Mouse (Mus musculus): Measurements from ENCODE around the gene Pbx1. TPM values are rescaled to one million over a fixed set of nuclear protein-coding genes. Genes with fewer than 3 reads are reported as not detected.

Pbx1 gene
- polyA plus RNA-seq, 1 experiment from 2014 or later, result 114 TPM

GRCm38 (mm10) chr1:168164945-168165344 lies 267.1 kb downstream of the Pbx1 start:
- Histone ChIP-seq H3K36me3 (ENCODE audit: control insufficient read depth, insufficient read depth, low read length) (0 out of 2 replicates have a peak, but pooled peaks cover 3% of the 10 kb centered on the region), H3K27me3 (ENCODE audit: control insufficient read depth, insufficient read depth, low read length) (no peaks in the 10 kb centered on the region), H3K27ac (replicated peaks; ENCODE audit: low read depth, low read length) (peak overlapping the region; percentile 76), H3K9ac (replicated peaks; ENCODE audit: low read length) (no peak overlapping the region), H3K4me1 (ENCODE audit: control insufficient read depth, insufficient read depth, low read length) (peaks cover 24% of the 10 kb centered on the region), H3K4me2 (ENCODE audit: low read length) (no peak overlapping the region), H3K4me3 (replicated peaks; ENCODE audit: low read depth, low read length) (no peak overlapping the region), H3K9me3 (ENCODE audit: control insufficient read depth, low read length) (no peaks in the 10 kb centered on the region)
- WGBS, result 72% methylated on average over 3 of the region's 3 CpGs
- DNase-seq (no peak), ATAC-seq (ENCODE audit: low FRiP score, low TSS enrichment) (no peak)

DNA sequence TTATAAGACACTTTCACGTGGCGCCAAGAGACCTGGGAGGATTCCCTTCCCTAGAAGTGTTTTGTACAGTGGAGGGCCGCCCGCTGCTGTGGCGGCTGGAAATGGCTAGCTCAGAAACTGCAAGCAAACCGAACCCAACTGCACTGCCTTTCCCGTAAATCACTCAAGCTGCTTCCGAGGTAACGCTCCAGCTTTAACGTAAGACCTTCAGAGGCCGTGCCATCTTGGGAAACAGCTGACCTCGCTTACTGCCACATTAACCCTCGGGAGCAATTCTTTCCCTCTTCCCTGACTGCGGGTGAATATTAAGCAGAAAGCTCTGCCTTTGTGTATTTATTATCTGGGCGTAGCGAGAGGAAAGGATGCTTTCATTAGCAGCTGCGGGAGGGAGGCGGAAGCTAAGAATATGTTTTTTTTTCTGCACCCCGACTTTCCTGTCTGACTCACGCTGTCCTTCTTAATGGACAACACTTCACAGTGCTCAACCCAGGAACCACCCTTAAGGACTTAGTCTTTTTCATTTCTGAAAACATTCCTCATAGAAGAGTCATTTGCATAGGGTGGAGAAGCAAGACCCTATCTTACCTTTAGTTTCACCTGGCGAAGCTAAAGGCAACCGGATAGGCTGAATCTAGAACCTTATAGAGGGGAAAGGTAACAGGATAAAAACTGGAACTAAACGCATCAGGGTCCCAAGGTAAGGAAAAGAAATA lies 268.4 kb downstream of the Pbx1 start:
- H3K27me3 ChIP-seq (ENCODE audit: control insufficient read depth, insufficient read depth, low read length), result no peaks in the 10 kb centered on the region
- H3K4me1 ChIP-seq (ENCODE audit: control insufficient read depth, insufficient read depth, low read length), result peaks cover 19% of the 10 kb centered on the region
- DNase-seq (peak; percentile 74), ATAC-seq (ENCODE audit: low FRiP score, low TSS enrichment) (no peak)
- H3K27ac ChIP-seq (replicated peaks; ENCODE audit: low read depth, low read length), result peak overlapping the region; percentile 76
- no peak overlapping the region for H3K4me3 ChIP-seq (replicated peaks; ENCODE audit: low read depth, low read length)
- peak overlapping the region; percentile 38 for H3K4me2 ChIP-seq (ENCODE audit: low read length)
- H3K36me3 ChIP-seq (ENCODE audit: control insufficient read depth, insufficient read depth, low read length), result 0 out of 2 replicates have a peak, but pooled peaks cover 3% of the 10 kb centered on the region
- 40% methylated on average over 23 of the region's 23 CpGs for WGBS
- no peak overlapping the region; the same call in 1 of the 2 replicates for H3K9ac ChIP-seq (replicated peaks; ENCODE audit: low read length)
- H3K9me3 ChIP-seq (ENCODE audit: control insufficient read depth, low read length), result no peaks in the 10 kb centered on the region

- DNase-seq (no peak), ATAC-seq (ENCODE audit: low FRiP score, low TSS enrichment) (no peak)
- H3K36me3 ChIP-seq (ENCODE audit: control insufficient read depth, insufficient read depth, low read length), result no peaks in the 10 kb centered on the region
- no peak overlapping the region for H3K27ac ChIP-seq (replicated peaks; ENCODE audit: low read depth, low read length)
- no peaks in the 10 kb centered on the region for H3K9me3 ChIP-seq (ENCODE audit: control insufficient read depth, low read length)
- no peaks in the 10 kb centered on the region for H3K27me3 ChIP-seq (ENCODE audit: control insufficient read depth, insufficient read depth, low read length)
- 76% methylated on average over 6 of the region's 6 CpGs for WGBS
- H3K4me2 ChIP-seq (ENCODE audit: low read length), result no peak overlapping the region
- H3K4me3 ChIP-seq (replicated peaks; ENCODE audit: low read depth, low read length), result no peak overlapping the region
- no peak overlapping the region for H3K9ac ChIP-seq (replicated peaks; ENCODE audit: low read length)
- H3K4me1 ChIP-seq (ENCODE audit: control insufficient read depth, insufficient read depth, low read length), result 0 out of 2 replicates have a peak, but pooled peaks cover 2% of the 10 kb centered on the region
Observed at GRCm38 (mm10) chr1:168139138-168139682, 292.9 kb downstream of the Pbx1 start.

DNA sequence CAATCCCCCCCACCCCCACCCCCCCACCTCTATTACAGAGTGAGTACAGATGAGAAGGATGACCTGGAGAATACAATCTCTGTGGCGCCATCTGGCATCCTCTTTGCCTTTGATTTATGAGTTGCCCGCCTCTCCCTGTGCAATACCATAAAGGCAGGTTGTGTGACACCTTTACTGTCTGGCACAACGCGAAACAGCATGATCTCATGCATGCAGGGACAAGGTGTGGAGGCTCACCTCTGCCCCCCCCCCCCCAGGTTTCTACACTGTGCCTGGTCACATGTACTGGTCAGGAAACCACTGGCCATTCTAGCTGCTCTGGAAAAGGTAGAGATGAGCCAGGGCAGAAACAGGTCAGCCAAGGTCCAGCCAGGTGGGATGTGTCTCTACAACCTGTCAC lies 293.4 kb downstream of the Pbx1 start:
- no peak overlapping the region for H3K9ac ChIP-seq (replicated peaks; ENCODE audit: low read length)
- H3K4me1 ChIP-seq (ENCODE audit: control insufficient read depth, insufficient read depth, low read length), result 0 out of 2 replicates have a peak, but pooled peaks cover 2% of the 10 kb centered on the region
- ATAC-seq (ENCODE audit: low FRiP score, low TSS enrichment) (no peak), DNase-seq (no peak)
- H3K36me3 ChIP-seq (ENCODE audit: control insufficient read depth, insufficient read depth, low read length), result no peaks in the 10 kb centered on the region
- H3K4me2 ChIP-seq (ENCODE audit: low read length), result no peak overlapping the region
- no peak overlapping the region for H3K27ac ChIP-seq (replicated peaks; ENCODE audit: low read depth, low read length)
- H3K27me3 ChIP-seq (ENCODE audit: control insufficient read depth, insufficient read depth, low read length), result no peaks in the 10 kb centered on the region
- no peak overlapping the region for H3K4me3 ChIP-seq (replicated peaks; ENCODE audit: low read depth, low read length)
- H3K9me3 ChIP-seq (ENCODE audit: control insufficient read depth, low read length), result no peaks in the 10 kb centered on the region
- 98% methylated on average over 4 of the region's 4 CpGs for WGBS

DNA sequence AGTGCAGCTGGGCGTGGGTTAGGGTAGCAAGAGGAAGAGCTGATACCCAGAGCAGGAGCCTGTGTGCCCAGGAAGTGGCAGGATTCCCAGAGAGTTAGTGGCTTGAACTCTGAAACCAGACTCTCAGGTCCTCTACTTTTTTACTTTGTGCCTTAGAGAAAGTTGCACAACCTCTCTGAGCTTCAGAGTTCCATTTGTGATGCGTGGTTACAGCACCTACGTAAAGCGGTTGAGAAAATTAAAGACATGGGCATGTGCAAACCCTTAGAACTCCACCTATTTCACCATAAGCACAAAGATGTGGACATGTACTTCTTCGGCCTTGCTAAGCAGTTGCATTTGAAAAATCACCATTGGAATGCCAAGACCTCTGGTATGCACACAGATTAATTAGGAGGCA lies 294.2 kb downstream of the Pbx1 start:
- Histone ChIP-seq H3K9me3 (ENCODE audit: control insufficient read depth, low read length) (no peaks in the 10 kb centered on the region), H3K4me1 (ENCODE audit: control insufficient read depth, insufficient read depth, low read length) (0 out of 2 replicates have a peak, but pooled peaks cover 2% of the 10 kb centered on the region), H3K36me3 (ENCODE audit: control insufficient read depth, insufficient read depth, low read length) (no peaks in the 10 kb centered on the region), H3K9ac (replicated peaks; ENCODE audit: low read length) (no peak overlapping the region), H3K27me3 (ENCODE audit: control insufficient read depth, insufficient read depth, low read length) (no peaks in the 10 kb centered on the region), H3K4me2 (ENCODE audit: low read length) (no peak overlapping the region), H3K4me3 (replicated peaks; ENCODE audit: low read depth, low read length) (no peak overlapping the region), H3K27ac (replicated peaks; ENCODE audit: low read depth, low read length) (no peak overlapping the region)
- DNase-seq, result no peak
- 93% methylated on average over 5 of the region's 5 CpGs for WGBS
- no peak for ATAC-seq (ENCODE audit: low FRiP score, low TSS enrichment)

DNA sequence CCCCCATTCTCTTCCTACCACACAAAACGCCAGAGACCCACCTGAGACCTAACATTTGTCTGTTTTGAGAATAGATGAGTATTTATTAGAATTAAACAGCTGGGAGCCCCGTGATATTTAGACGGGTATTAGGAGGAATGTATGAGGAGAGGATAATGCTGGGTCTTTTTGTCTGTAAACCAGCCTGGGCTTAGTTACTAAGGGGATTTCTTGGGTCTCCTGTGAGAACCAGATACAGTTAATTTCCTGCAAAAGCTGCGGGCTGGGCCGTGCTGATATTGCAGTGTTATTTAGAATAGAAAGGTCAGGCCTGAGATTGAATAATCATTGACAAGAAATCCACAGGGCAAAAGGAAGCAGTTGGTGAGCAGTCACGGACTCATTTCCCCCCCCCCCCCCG lies 296.5 kb downstream of the Pbx1 start:
- DNase-seq, result peak; percentile 59
- Histone ChIP-seq H3K27ac (replicated peaks; ENCODE audit: low read depth, low read length) (0 out of 2 replicates have a peak overlapping the region, but pooled peaks have one; percentile 50), H3K4me3 (replicated peaks; ENCODE audit: low read depth, low read length) (no peak overlapping the region), H3K9ac (replicated peaks; ENCODE audit: low read length) (no peak overlapping the region), H3K4me1 (ENCODE audit: control insufficient read depth, insufficient read depth, low read length) (0 out of 2 replicates have a peak, but pooled peaks cover 2% of the 10 kb centered on the region), H3K36me3 (ENCODE audit: control insufficient read depth, insufficient read depth, low read length) (no peaks in the 10 kb centered on the region), H3K9me3 (ENCODE audit: control insufficient read depth, low read length) (no peaks in the 10 kb centered on the region), H3K4me2 (ENCODE audit: low read length) (no peak overlapping the region), H3K27me3 (ENCODE audit: control insufficient read depth, insufficient read depth, low read length) (no peaks in the 10 kb centered on the region)
- no peak for ATAC-seq (ENCODE audit: low FRiP score, low TSS enrichment)
- 38% methylated on average over 7 of the region's 7 CpGs for WGBS

DNA sequence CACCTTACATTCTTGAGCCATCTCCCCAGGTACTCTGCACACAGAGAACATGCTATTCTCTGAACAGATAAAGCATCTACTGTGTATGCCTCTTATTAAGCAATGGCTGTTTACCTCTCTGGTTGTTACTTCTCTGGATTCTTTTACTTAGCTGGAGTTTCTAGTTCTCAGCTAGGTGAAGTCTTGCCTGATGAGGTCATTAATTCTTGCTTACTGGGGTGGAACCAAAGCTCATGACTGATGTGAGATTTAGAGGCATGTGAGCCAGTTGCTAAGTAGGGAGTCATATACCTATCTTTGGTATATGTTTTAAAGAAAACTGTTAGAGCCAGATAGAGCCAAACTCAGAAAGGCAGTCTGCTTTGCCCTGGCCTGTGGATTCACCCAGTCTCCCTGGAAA lies 298.4 kb downstream of the Pbx1 start:
- ATAC-seq (ENCODE audit: low FRiP score, low TSS enrichment) (no peak), DNase-seq (no peak)
- Histone ChIP-seq H3K4me2 (ENCODE audit: low read length) (no peak overlapping the region), H3K9ac (replicated peaks; ENCODE audit: low read length) (no peak overlapping the region), H3K4me3 (replicated peaks; ENCODE audit: low read depth, low read length) (no peak overlapping the region), H3K27ac (replicated peaks; ENCODE audit: low read depth, low read length) (no peak overlapping the region), H3K4me1 (ENCODE audit: control insufficient read depth, insufficient read depth, low read length) (no peaks in the 10 kb centered on the region), H3K36me3 (ENCODE audit: control insufficient read depth, insufficient read depth, low read length) (no peaks in the 10 kb centered on the region), H3K9me3 (ENCODE audit: control insufficient read depth, low read length) (no peaks in the 10 kb centered on the region), H3K27me3 (ENCODE audit: control insufficient read depth, insufficient read depth, low read length) (no peaks in the 10 kb centered on the region)

DNA sequence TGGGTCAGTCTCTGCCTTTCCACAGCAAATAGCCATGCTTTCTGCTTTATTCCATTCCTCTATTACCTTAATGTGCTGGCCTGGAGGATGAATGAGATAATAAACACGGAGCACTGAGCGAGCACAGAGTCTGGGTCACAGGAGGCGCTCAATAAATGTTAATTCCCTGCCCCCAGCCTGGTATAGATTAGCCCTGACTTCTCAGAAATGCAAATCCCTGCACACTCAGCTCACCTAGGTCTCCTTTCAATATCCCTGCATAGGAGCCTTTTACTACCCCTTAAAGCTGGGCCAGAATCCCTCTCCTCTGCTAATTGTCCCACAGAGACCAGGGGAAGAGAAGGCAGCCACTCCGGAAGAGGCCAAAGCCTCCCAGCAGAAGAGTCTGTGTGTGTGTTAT lies 304.1 kb downstream of the Pbx1 start:
- H3K36me3 ChIP-seq (ENCODE audit: control insufficient read depth, insufficient read depth, low read length), result no peaks in the 10 kb centered on the region
- no peaks in the 10 kb centered on the region for H3K9me3 ChIP-seq (ENCODE audit: control insufficient read depth, low read length)
- H3K27ac ChIP-seq (replicated peaks; ENCODE audit: low read depth, low read length), result peak overlapping the region; percentile 58
- H3K4me2 ChIP-seq (ENCODE audit: low read length), result no peak overlapping the region
- DNase-seq, result peak; percentile 54
- WGBS, result 14% methylated on average over 4 of the region's 4 CpGs
- no peak overlapping the region for H3K4me3 ChIP-seq (replicated peaks; ENCODE audit: low read depth, low read length)
- H3K9ac ChIP-seq (replicated peaks; ENCODE audit: low read length), result no peak overlapping the region
- no peaks in the 10 kb centered on the region for H3K27me3 ChIP-seq (ENCODE audit: control insufficient read depth, insufficient read depth, low read length)
- H3K4me1 ChIP-seq (ENCODE audit: control insufficient read depth, insufficient read depth, low read length), result peaks cover 15% of the 10 kb centered on the region
- no peak; the same call in 1 of the 2 replicates for ATAC-seq (ENCODE audit: low FRiP score, low TSS enrichment)

All from midbrain, embryonic 14.5 days (tissue).